Mouse (Mus musculus) common myeloid progenitor, adult 5-6 weeks (primary cell): Measurements from ENCODE around the gene Tex9. TPM values are rescaled to one million over a fixed set of nuclear protein-coding genes. Genes with fewer than 3 reads are reported as not detected.

Experiments
- ATAC-seq: replicated peaks from 2 replicates; pipeline ENCODE4 v1.8.0; 2016; ENCODE audit warnings: low read depth, mild to moderate bottlenecking, moderate TSS enrichment, inconsistent platforms; ENCODE audit not compliant: poor library complexity, severe bottlenecking
- total RNA-seq: library from RNA; stranded (forward); fragments of 200-1000, 187-1606 nt; gene quantifications from 2 replicates; pipeline ENCODE4 v1.2.3, GENCODE M21; 2017

Gene Tex9
- total RNA-seq, 1 experiment from 2014 or later: 53.3 TPM

- no peak for ATAC-seq
Observed at GRCm38 (mm10) chr9:72441927-72442715, 49.9 kb downstream of the Tex9 start.

DNA sequence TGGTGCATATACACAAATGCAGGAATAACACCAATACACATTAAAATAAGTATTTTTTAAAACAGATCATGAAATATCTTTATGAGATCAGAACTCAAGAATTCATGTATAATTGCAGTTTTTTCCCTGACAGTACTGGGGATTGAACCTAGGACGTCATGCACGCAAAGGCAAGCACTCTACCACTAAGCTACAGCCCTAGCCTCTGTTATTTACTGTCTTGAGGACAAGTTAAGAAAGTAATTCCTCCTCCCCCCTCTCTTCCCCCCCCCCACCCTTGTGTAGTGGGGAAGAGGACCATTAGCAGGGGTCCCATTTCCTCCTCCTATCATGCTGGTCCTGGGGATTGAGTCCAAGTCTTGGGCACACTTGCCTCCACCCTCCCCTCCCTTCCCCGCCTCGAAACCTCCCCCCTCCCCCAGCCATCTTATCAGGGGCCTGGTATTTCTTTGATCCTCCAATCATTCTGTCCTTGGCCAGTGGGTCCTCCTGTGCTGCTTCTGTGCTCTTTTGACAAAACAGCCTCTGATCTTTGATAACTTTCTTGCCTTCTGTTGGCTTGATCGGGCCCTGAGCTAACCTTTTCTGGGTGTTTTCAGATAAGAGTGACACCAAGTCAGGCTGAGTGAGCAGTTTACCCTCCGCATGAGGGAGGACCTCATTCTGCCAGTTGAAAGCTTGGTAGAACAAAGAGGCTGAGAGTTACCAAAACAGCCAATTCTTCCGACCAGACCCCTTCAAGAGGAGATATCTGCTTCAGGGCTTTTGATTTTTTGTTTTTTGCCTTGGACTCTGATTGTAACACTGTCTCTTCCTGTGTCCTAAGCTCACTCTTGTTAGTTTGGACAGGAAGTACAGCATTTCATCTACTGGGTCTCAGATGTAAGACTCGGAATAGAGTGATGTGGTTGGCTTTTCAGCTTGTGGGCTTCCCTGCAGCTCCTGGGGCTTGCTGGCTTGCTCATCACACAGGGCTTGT, 50.8 kb downstream of the Tex9 start:
- peak; percentile 20; the same call in 1 of the 2 replicates for ATAC-seq

DNA sequence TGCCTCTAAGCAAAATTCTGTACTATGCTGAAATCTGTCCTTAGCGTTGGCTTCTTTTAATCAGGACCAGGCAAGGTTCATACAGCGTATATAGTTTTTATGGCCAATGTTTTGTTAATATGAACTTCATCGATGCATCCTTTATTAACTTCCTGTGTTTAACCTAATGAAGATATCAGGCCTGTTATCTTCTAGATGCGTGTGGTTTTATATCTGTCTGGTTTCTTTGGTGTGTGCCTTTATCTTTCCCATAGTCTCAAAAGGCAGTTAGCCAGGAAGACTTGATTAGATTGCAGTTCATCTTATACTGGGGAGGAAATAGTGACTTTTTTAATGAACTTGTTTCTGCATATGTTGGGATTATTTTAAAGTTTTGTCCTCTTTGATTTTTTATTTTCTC, 51.7 kb downstream of the Tex9 start:
- no peak for ATAC-seq

DNA sequence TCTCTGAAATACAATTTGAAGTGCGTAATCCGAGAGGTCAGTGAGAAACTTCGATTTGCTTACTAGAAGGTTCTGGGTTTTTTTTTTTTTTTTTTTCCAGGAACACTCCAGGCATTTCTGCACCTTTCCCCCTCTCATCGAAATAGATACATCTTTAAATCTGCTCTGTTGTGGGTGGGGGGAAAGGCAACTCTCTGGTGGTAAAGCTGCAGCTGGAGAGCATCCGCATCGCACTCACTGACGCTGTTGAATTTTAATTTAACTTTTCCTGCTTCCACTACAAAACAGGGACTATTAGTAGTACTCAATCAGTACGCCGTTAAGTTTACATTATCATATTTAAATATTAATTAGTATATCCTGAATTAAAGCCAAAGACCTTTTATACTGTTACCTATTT, 53.3 kb downstream of the Tex9 start:
- ATAC-seq: no peak

DNA sequence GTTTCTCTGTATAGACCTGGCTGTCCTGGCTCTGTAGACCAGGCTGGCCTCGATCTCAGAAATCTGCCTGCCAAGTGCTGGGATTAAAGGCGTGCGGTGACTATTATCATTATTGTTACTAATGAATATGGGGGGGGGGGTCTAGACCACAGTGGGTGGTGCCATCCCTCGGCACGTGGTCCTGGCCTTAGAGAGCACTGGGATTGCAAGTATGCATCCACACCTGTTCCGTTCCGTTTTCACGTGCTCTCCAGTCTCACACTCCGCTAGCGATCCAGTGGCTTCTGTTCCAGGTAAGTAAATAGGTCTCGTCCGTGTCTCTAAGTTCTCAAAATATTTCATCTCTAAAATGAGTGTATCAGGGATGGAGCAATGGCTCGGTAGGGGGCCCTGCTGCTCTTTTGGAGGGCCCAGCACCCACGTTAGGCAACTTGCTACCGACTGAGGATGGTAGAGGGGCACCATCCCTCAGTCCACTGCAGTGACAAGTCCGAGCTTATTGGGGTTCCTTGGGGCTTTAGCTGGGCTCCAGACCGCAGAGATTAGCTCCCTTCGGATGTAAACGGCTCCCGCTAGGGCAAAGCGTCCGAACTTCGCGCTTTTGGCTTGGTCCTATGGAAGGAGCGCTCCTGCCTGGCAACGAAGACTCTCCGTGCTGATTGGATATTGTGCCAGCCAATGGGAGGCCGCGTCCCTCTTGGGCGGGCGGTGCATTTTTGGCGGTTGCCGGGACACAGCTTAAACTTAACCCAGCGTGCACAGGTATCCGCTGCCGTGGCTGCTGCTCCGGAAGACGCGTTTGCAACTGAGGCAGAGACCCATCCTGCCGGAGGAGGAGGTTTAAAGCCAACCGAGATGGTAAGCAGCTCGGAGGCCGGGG, 54.0 kb downstream of the Tex9 start, which contains the start of gene Mns1:
TSS of gene Mns1 (plus strand) at position 190 of the 880 bp plus-strand sequence.
- peak; percentile 93 for ATAC-seq

- ATAC-seq: no peak
Observed at GRCm38 (mm10) chr9:72434876-72435275, 57.1 kb downstream of the Tex9 start.

GRCm38 (mm10) chr9:72427861-72428260, 64.2 kb downstream of the Tex9 start:
- no peak for ATAC-seq

DNA sequence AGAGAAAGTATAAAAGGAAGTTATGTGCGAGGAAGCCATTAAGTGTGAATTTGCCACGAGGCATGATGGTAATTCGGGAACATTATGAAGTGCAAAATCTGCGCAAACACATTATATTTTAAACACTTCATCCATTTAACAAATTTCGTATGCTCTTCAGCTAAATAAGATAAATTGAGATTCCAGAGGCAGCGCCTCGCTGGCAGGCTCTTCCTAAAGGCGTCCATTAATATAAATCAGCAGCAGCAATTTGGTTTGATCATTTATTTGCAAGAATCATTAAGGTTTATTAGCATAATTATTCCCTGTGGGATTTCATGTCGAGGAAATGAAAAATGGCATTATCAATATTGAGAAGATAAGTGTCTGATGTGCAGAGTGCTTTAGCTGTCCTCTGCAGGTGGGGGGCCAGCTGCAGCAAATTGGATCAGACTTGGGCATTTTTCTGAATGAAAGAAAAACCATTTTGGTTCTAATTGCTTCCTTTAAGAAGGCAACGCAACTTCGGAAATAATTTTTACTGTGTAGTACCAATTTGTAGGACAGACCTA, 66.6 kb downstream of the Tex9 start:
- no peak for ATAC-seq

DNA sequence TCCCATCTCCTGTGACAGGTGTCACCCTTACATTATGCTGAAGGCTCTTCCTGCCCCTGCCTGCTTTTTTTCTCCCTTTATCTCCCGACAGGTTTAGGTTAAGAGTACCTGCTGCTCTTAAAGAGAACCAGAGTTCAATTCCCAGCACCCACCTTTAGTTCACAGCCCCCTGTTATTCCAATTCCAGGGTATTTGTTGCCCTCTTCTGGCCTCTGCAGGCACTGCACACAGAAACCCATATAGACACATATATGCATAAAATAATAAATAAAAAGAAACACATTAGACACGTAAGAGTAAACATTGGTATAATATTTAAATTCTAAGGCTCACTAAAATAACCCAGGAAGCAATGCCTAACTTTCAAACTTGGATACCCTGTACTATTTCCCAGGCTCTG, 69.3 kb downstream of the Tex9 start:
- ATAC-seq: no peak

- no peak for ATAC-seq
Observed at GRCm38 (mm10) chr9:72422284-72422683, 69.7 kb downstream of the Tex9 start.

- no peak for ATAC-seq
Observed at GRCm38 (mm10) chr9:72420490-72420889, 71.5 kb downstream of the Tex9 start.

- ATAC-seq: no peak
Observed at GRCm38 (mm10) chr9:72418443-72418842, 73.6 kb downstream of the Tex9 start.

DNA sequence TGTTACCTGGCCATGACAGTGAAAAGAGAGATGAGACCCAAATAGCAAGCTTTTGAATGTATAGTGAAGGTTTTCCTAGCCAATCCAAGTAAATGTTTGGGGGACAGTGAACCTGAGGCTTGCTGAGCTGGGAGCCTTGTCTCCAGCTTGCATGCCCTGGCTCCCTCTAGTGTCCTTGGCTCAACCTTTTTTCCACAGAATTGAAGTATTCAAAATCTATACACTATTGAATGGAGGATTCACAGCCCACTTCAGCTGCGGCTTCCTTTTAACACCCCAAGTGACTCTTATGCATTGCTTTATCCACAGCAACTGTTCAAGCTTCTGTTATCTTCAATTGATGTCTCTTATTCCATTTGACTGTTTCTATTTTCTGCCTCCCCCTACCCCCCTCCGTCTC, 80.3 kb downstream of the Tex9 start:
- no peak for ATAC-seq

GRCm38 (mm10) chr9:72409381-72410225, 82.4 kb downstream of the Tex9 start:
- peak; percentile 43 for ATAC-seq

DNA sequence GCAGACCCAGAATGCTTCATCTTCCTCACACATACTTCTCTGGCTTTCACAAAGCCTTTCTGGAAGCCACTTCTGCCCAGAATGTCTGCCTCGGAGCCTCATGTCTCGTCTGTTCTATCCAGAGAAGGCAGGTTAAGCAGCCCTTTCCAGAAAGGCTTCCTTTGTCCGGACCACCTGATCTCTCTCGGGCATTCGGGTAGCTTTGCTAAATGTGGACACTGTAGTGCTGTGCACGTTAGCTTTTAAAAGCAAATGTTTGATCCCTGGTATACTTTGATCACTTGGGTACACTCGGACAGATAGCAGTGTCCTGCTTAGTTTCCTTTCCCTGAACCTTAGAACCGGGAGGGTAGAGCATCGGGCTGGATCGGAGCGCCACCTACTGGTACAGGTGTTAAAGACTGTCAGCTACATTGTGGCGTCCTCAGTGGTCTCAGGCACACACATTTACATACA, 83.9 kb downstream of the Tex9 start:
- ATAC-seq: peak; percentile 88

DNA sequence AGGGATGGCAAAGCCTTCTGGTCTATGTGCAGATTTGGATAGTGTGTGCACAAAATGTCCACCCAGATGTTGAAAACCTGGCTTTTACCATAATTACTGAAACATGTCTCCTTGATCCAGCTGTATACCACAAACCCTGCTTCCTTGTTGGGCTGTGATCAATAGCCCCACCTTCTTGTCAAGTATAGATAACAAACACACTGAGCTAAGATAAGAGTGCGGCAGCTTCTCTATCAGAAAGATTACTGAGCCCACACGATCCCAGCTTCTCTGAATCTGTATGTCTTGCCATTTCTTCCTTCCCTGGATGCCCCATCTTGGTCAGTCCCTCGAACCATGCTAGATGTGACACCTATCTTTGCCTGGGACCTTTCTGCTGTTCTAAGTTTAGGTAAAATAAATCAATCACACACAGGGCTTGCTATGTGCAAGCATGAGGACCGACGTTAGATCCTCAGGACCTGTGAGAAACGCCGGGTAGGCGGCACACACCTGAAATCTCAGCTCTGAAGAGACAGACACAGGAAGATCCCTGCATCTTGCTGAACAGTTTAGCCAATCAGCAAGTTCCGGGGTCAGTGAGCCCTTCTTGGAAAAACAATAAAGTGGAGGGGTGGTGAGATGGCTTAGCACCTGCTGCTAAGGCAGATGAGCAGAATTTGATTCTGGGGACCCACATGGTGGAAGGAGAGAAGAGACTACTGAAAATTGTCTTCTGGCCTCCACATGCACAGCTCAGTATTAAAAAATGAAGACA, 86.0 kb downstream of the Tex9 start:
- ATAC-seq: no peak

GRCm38 (mm10) chr9:72404934-72405333, 87.1 kb downstream of the Tex9 start:
- no peak for ATAC-seq

DNA sequence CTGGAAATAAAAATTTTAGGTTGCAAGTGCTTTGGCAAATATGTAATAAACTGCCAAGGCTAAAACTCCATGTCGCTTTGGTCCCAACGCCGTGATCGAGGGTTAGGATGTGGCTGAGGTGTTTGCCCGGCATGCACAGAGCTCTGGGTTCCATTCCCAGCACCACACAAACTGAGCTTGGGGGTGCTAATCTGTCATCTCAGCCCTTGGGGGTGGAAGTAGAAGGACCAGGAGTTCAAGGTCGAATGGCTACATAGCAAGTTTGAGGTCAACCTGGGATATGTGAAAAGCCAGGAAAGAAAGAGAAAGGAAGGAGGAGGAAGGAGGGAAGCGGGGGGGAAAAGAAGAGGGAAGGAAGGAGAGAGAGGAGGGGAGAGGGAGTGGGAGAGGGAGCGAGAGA, 87.6 kb downstream of the Tex9 start:
- no peak for ATAC-seq
